Mouse (Mus musculus) lung, embryonic 14.5 days (tissue): Measurements from ENCODE around the gene Chst12. TPM values are rescaled to one million over a fixed set of nuclear protein-coding genes. Genes with fewer than 3 reads are reported as not detected.

ENCODE experiments used
- ATAC-seq: fragments of 200-750 bp; cut with Nextera tagmentation; 2 replicates; pipeline ENCODE4 v1.8.0; 2017; ENCODE audit warnings: mild to moderate bottlenecking, moderate TSS enrichment, moderate library complexity; ENCODE audit not compliant: insufficient read depth
- DNase-seq: peaks from one replicate; pipeline ENCODE4 v3.0.0-alpha.2; 2015
- H3K27ac ChIP-seq: fragments of 300-500 bp; sonication (generic); 2 replicates; pipeline ENCODE4 v1.5.1; 2014; ENCODE audit warnings: low read depth, mild to moderate bottlenecking, moderate library complexity
- H3K27me3 ChIP-seq: fragments of 300-500 bp; sonication (generic); 2 replicates; pipeline ENCODE4 v1.6.1; 2014; ENCODE audit warnings: low read length, control low read depth; ENCODE audit not compliant: insufficient read depth
- H3K36me3 ChIP-seq: fragments of 300-500 bp; sonication (generic); 2 replicates; pipeline ENCODE4 v1.6.1; 2014; ENCODE audit warnings: control low read depth; ENCODE audit not compliant: insufficient read depth
- H3K4me1 ChIP-seq: fragments of 300-500 bp; sonication (generic); 2 replicates; pipeline ENCODE4 v1.6.1; 2014; ENCODE audit warnings: antibody characterized with exemption, control low read depth; ENCODE audit not compliant: insufficient read depth
- H3K4me2 ChIP-seq: fragments of 300-500 bp; sonication (generic); 2 replicates; pipeline ENCODE4 v1.6.1; 2014; ENCODE audit warnings: mild to moderate bottlenecking
- H3K4me3 ChIP-seq: fragments of 300-500 bp; sonication (generic); 2 replicates; pipeline ENCODE4 v1.5.1; 2014; ENCODE audit warnings: low read depth, low read length
- H3K9ac ChIP-seq: fragments of 300-500 bp; sonication (generic); 2 replicates; pipeline ENCODE4 v1.6.1; 2014
- H3K9me3 ChIP-seq: fragments of 300-500 bp; sonication (generic); 2 replicates; pipeline ENCODE4 v1.6.1; 2016; ENCODE audit warnings: low read depth, low read length, control low read depth
- CTCF ChIP-seq: IDR thresholded peaks from 2 replicates; pipeline ENCODE4 v1.5.1; 2016; ENCODE audit warnings: antibody characterized with exemption, low read depth
- WGBS: fragments of 180-500 bp; shearing (Covaris S2); extraction: QIAGEN DNeasy Blood & Tissue Kit; methylation state at CpG from one replicate; pipeline ENCODE4 v1.1.7; 2014; 5-methylcytosine and 5-hydroxymethylcytosine counted together
- polyA plus RNA-seq: library from polyadenylated mRNA; unstranded; fragments of >200 nt; fragmentation: Nextera tagmentation; extraction: Ambion mirVana; gene quantifications from 2 replicates; pipeline ENCODE4 v1.2.1, GENCODE M21; 2014

The Chst12 gene
- polyA plus RNA-seq, 1 experiment from 2014 or later: 22.0 TPM

- H3K9ac ChIP-seq: no peak overlapping the region
- DNase-seq: peak; percentile 61
- H3K4me2 ChIP-seq: no peak overlapping the region
- H3K4me1 ChIP-seq: peaks cover 9% of the 10 kb centered on the region
- ATAC-seq: peak; percentile 49; the same call in 1 of the 2 replicates
- H3K27ac ChIP-seq: no peak overlapping the region; the same call in 1 of the 2 replicates
- 27% methylated on average over 5 of the region's 5 CpGs for WGBS
- H3K9me3 ChIP-seq: no peaks in the 10 kb centered on the region
- no peaks in the 10 kb centered on the region for H3K36me3 ChIP-seq
- no peak overlapping the region for H3K4me3 ChIP-seq
- no peaks in the 10 kb centered on the region for H3K27me3 ChIP-seq
- TF ChIP-seq CTCF: no peak
These were observed 60.1 kb downstream of the Chst12 start for GRCm38 (mm10) chr5:140565451-140565850.

GRCm38 (mm10) chr5:140565856-140566255 lies 60.5 kb downstream of the Chst12 start:
- peak; percentile 50 for DNase-seq
- WGBS: 72% methylated on average over 6 of the region's 6 CpGs

GRCm38 (mm10) chr5:140566271-140566670 lies 60.9 kb downstream of the Chst12 start:
- TF ChIP-seq CTCF: no peak
- ATAC-seq (no peak), DNase-seq (no peak)
- H3K27me3 ChIP-seq: no peaks in the 10 kb centered on the region
- no peak overlapping the region for H3K4me3 ChIP-seq
- H3K36me3 ChIP-seq: no peaks in the 10 kb centered on the region
- no peak overlapping the region for H3K9ac ChIP-seq
- H3K27ac ChIP-seq: no peak overlapping the region; the same call in 1 of the 2 replicates
- H3K9me3 ChIP-seq: no peaks in the 10 kb centered on the region
- peaks cover 9% of the 10 kb centered on the region for H3K4me1 ChIP-seq
- WGBS: 52% methylated on average over 4 of the region's 4 CpGs
- no peak overlapping the region for H3K4me2 ChIP-seq

More at GRCm38 (mm10) chr5:140565856-140566255, 60.5 kb downstream of the Chst12 start:
- Histone ChIP-seq H3K4me3 (no peak overlapping the region), H3K4me1 (peaks cover 9% of the 10 kb centered on the region), H3K36me3 (no peaks in the 10 kb centered on the region), H3K4me2 (no peak overlapping the region), H3K9me3 (no peaks in the 10 kb centered on the region), H3K27ac (no peak overlapping the region; the same call in 1 of the 2 replicates), H3K9ac (no peak overlapping the region), H3K27me3 (no peaks in the 10 kb centered on the region)
- TF ChIP-seq CTCF: peak; percentile 74
- peak; percentile 12; the same call in 1 of the 2 replicates for ATAC-seq

- Histone ChIP-seq H3K27ac (no peak overlapping the region), H3K4me2 (no peak overlapping the region), H3K4me1 (peaks cover 9% of the 10 kb centered on the region), H3K36me3 (no peaks in the 10 kb centered on the region), H3K27me3 (no peaks in the 10 kb centered on the region), H3K9ac (no peak overlapping the region), H3K4me3 (no peak overlapping the region), H3K9me3 (no peaks in the 10 kb centered on the region)
- DNase-seq: peak; percentile 58
- 47% methylated on average over 11 of the region's 11 CpGs for WGBS
- ATAC-seq: peak; percentile 39; the same call in 1 of the 2 replicates
- TF ChIP-seq CTCF: no peak
These were observed 62.0 kb downstream of the Chst12 start for GRCm38 (mm10) chr5:140567321-140567720.

GRCm38 (mm10) chr5:140567751-140568150 lies 62.4 kb downstream of the Chst12 start:
- 89% methylated on average over 5 of the region's 5 CpGs for WGBS
- no peak overlapping the region for H3K4me2 ChIP-seq

GRCm38 (mm10) chr5:140568321-140568970 lies 63.1 kb downstream of the Chst12 start:
- Histone ChIP-seq H3K4me2 (peak overlapping the region; percentile 25; the same call in 1 of the 2 replicates), H3K27me3 (no peaks in the 10 kb centered on the region), H3K4me1 (peaks cover 9% of the 10 kb centered on the region), H3K4me3 (no peak overlapping the region), H3K27ac (no peak overlapping the region), H3K9me3 (no peaks in the 10 kb centered on the region), H3K36me3 (no peaks in the 10 kb centered on the region), H3K9ac (no peak overlapping the region)
- peak; percentile 88 for TF ChIP-seq CTCF
- peak; percentile 22; the same call in 1 of the 2 replicates for ATAC-seq
- DNase-seq: peak; percentile 81
- 47% methylated on average over 10 of the region's 10 CpGs for WGBS

More at GRCm38 (mm10) chr5:140567751-140568150, 62.4 kb downstream of the Chst12 start:
- H3K4me3 ChIP-seq: no peak overlapping the region
- H3K9ac ChIP-seq: no peak overlapping the region
- ATAC-seq: no peak
- H3K4me1 ChIP-seq: peaks cover 9% of the 10 kb centered on the region
- no peaks in the 10 kb centered on the region for H3K27me3 ChIP-seq
- H3K9me3 ChIP-seq: no peaks in the 10 kb centered on the region
- no peak for DNase-seq
- H3K36me3 ChIP-seq: no peaks in the 10 kb centered on the region
- no peak overlapping the region for H3K27ac ChIP-seq
- TF ChIP-seq CTCF: no peak

- ATAC-seq: no peak
- no peak overlapping the region for H3K4me2 ChIP-seq
- no peaks in the 10 kb centered on the region for H3K36me3 ChIP-seq
- H3K27ac ChIP-seq: no peak overlapping the region
- H3K9me3 ChIP-seq: no peaks in the 10 kb centered on the region
- no peak overlapping the region for H3K9ac ChIP-seq
- H3K27me3 ChIP-seq: no peaks in the 10 kb centered on the region
- H3K4me3 ChIP-seq: no peak overlapping the region
- H3K4me1 ChIP-seq: peaks cover 9% of the 10 kb centered on the region
- 82% methylated on average over 16 of the region's 16 CpGs for WGBS
- DNase-seq: no peak
- TF ChIP-seq CTCF: no peak
These were observed 63.8 kb downstream of the Chst12 start for GRCm38 (mm10) chr5:140569032-140569595.
